Mouse (Mus musculus) E14TG2a.4 (cell line): ENCODE data around the gene Mettl13.

Experiments used
- CTCF ChIP-seq: conservative IDR thresholded peaks from 2 replicates; pipeline ENCODE4 v1.5.1; 2014; ENCODE audit warnings: low read length
- POU5F1 ChIP-seq: IDR thresholded peaks from 2 replicates; pipeline ENCODE4 v1.6.1; 2014; ENCODE audit warnings: low read length, borderline replicate concordance

- no peak for TF ChIP-seq CTCF
- no peak for TF ChIP-seq POU5F1
These were observed 17.7 kb downstream of the Mettl13 start for GRCm38 (mm10) chr1:162530666-162531065.
